Mouse (Mus musculus): ENCODE measurements around the gene Adck1. TPM values are rescaled to one million over a fixed set of nuclear protein-coding genes. Genes with fewer than 3 reads are reported as not detected.
"Not testable (repeated sequence)": the region's sequence is repeated elsewhere in the genome, so short reads cannot be mapped to it uniquely, and the experiment has no call there.

Adck1 gene
- total and polyA plus RNA-seq, 3 experiments: 26.8 to 33.3 (median 29.4) TPM

GRCm38 (mm10) chr12:88336662-88337413 is 23.5 kb upstream of the Adck1 start:
- dilution Hi-C loops (cut with MboI; ENCODE audit: extremely low pct_ligation_motif_present, extremely low pct_unique_long_range_greater_than_20kb, low sequenced_read_pairs); H3K9ac ChIP-seq (ENCODE audit: insufficient read depth, low read depth); H3K27ac ChIP-seq (ENCODE audit: insufficient read depth, low read depth); H3K79me2 ChIP-seq (replicated peaks; ENCODE audit: control insufficient read depth, extremely low read depth, insufficient read depth, poor library complexity, severe bottlenecking); H3K4me1 ChIP-seq (ENCODE audit: control insufficient read depth in 1 of 2, insufficient read depth in 2 of 2); H3K36me3 ChIP-seq (replicated peaks in 1 of 2; ENCODE audit: control insufficient read depth in 1 of 2, insufficient read depth in 1 of 2, low read length in 1 of 2); H3K4me2 ChIP-seq (ENCODE audit: insufficient read depth, low read depth, poor library complexity, severe bottlenecking); H3K4me3 ChIP-seq (replicated peaks in 1 of 3; ENCODE audit: low read depth in 2 of 3, low read length in 2 of 3, poor library complexity in 1 of 3); DNase-seq (ENCODE audit: extremely low read depth); H3K9me3 ChIP-seq (replicated peaks; ENCODE audit: low read length); in situ Hi-C loops (cut with MboI; ENCODE audit: low pct_ligation_motif_present, low pct_unique_long_range_greater_than_20kb, low sequenced_read_pairs); H3K27me3 ChIP-seq (replicated peaks): not testable (repeated sequence)

- H3K27me3 ChIP-seq (replicated peaks); H3K4me1 ChIP-seq (ENCODE audit: control insufficient read depth in 1 of 2, insufficient read depth in 2 of 2); dilution Hi-C loops (cut with MboI; ENCODE audit: extremely low pct_ligation_motif_present, extremely low pct_unique_long_range_greater_than_20kb, low sequenced_read_pairs); H3K27ac ChIP-seq (ENCODE audit: insufficient read depth, low read depth); H3K9me3 ChIP-seq (replicated peaks; ENCODE audit: low read length); in situ Hi-C loops (cut with MboI; ENCODE audit: low pct_ligation_motif_present, low pct_unique_long_range_greater_than_20kb, low sequenced_read_pairs); H3K4me2 ChIP-seq (ENCODE audit: insufficient read depth, low read depth, poor library complexity, severe bottlenecking); H3K79me2 ChIP-seq (replicated peaks; ENCODE audit: control insufficient read depth, extremely low read depth, insufficient read depth, poor library complexity, severe bottlenecking); DNase-seq (ENCODE audit: extremely low read depth); H3K9ac ChIP-seq (ENCODE audit: insufficient read depth, low read depth); H3K36me3 ChIP-seq (replicated peaks in 1 of 2; ENCODE audit: control insufficient read depth in 1 of 2, insufficient read depth in 1 of 2, low read length in 1 of 2); H3K4me3 ChIP-seq (replicated peaks in 1 of 3; ENCODE audit: low read depth in 2 of 3, low read length in 2 of 3, poor library complexity in 1 of 3): not testable (repeated sequence)
Observed at GRCm38 (mm10) chr12:88341286-88341685, 19.1 kb upstream of the Adck1 start.

- dilution Hi-C loops (cut with MboI; ENCODE audit: extremely low pct_ligation_motif_present, extremely low pct_unique_long_range_greater_than_20kb, low sequenced_read_pairs) (no loop called here), in situ Hi-C loops (cut with MboI; ENCODE audit: low pct_ligation_motif_present, low pct_unique_long_range_greater_than_20kb, low sequenced_read_pairs) (no loop called here)
- Histone ChIP-seq H3K36me3 (replicated peaks in 1 of 2; ENCODE audit: control insufficient read depth in 1 of 2, insufficient read depth in 1 of 2, low read length in 1 of 2) (no peaks in the 10 kb centered on the region), H3K9me3 (replicated peaks; ENCODE audit: low read length) (no peaks in the 10 kb centered on the region), H3K9ac (ENCODE audit: insufficient read depth, low read depth) (no peak overlapping the region), H3K27me3 (replicated peaks) (no peaks in the 10 kb centered on the region), H3K4me1 (ENCODE audit: control insufficient read depth in 1 of 2, insufficient read depth in 2 of 2) (no peaks in the 10 kb centered on the region; a peak in 1 of 4 replicates), H3K4me2 (ENCODE audit: insufficient read depth, low read depth, poor library complexity, severe bottlenecking) (no peak overlapping the region), H3K27ac (ENCODE audit: insufficient read depth, low read depth) (no peak overlapping the region), H3K79me2 (replicated peaks; ENCODE audit: control insufficient read depth, extremely low read depth, insufficient read depth, poor library complexity, severe bottlenecking) (no peaks in the 10 kb centered on the region), H3K4me3 (replicated peaks in 1 of 3; ENCODE audit: low read depth in 2 of 3, low read length in 2 of 3, poor library complexity in 1 of 3) (no peak overlapping the region)
- DNase-seq (ENCODE audit: extremely low read depth): no peak
- TF ChIP-seq ZNF384 (IDR thresholded peaks at IDR 0.05; ENCODE audit: low read depth, low read length): no peak
- TF ChIP-seq JUND (conservative IDR thresholded peaks at IDR 0.05; ENCODE audit: low read depth, low read length): no peak
- no peak for TF ChIP-seq KAT2A (IDR thresholded peaks at IDR 0.05; ENCODE audit: insufficient replicate concordance, low read length)
- no peak for TF ChIP-seq ZC3H11A (IDR thresholded peaks at IDR 0.05; ENCODE audit: low read depth, low read length)
- TF ChIP-seq USF2 (conservative IDR thresholded peaks at IDR 0.05; ENCODE audit: low read depth, low read length): no peak
- no peak for TF ChIP-seq MYC (IDR thresholded peaks at IDR 0.05; ENCODE audit: low read depth, low read length)
- TF ChIP-seq MEF2A (IDR thresholded peaks at IDR 0.05; ENCODE audit: borderline replicate concordance, low read depth, low read length): no peak
- no peak for TF ChIP-seq SMC3 (IDR thresholded peaks at IDR 0.05; ENCODE audit: low read depth, low read length)
- TF ChIP-seq USF1 (IDR thresholded peaks at IDR 0.05; ENCODE audit: low read depth, low read length): no peak
- TF ChIP-seq MAFK (IDR thresholded peaks at IDR 0.05; ENCODE audit: insufficient replicate concordance, low read length): no peak
- TF ChIP-seq PAX5 (IDR thresholded peaks at IDR 0.05; ENCODE audit: low read length): no peak
- no peak for TF ChIP-seq RAD21 (IDR thresholded peaks at IDR 0.05; ENCODE audit: low read depth, low read length)
- TF ChIP-seq ZKSCAN1 (IDR thresholded peaks at IDR 0.05; ENCODE audit: borderline replicate concordance, low read depth, low read length): no peak
- TF ChIP-seq NRF1 (IDR thresholded peaks at IDR 0.05; ENCODE audit: low read depth, low read length): no peak
- no peak for TF ChIP-seq GABPA (IDR thresholded peaks at IDR 0.05; ENCODE audit: insufficient replicate concordance, low read depth, low read length)
- TF ChIP-seq SIN3A (IDR thresholded peaks at IDR 0.05; ENCODE audit: low read length): no peak
- no peak for TF ChIP-seq TCF12 (IDR thresholded peaks at IDR 0.05; ENCODE audit: low read depth, low read length)
- no peak for TF ChIP-seq MAX (IDR thresholded peaks at IDR 0.05; ENCODE audit: low read length)
- TF ChIP-seq JUN (IDR thresholded peaks at IDR 0.05; ENCODE audit: insufficient read depth, low read depth, low read length): no peak
Observed at GRCm38 (mm10) chr12:88354182-88354702, 6.1 kb upstream of the Adck1 start.

All from CH12.LX (cell line).